Mouse (Mus musculus) thymus, postnatal 4 days (tissue): ENCODE results near the gene Oas1a.
"Not testable (repeated sequence)": the region's sequence is repeated elsewhere in the genome, so short reads cannot be mapped to it uniquely, and the experiment has no call there.

ENCODE experiments used
- DNase-seq: peaks from one replicate; pipeline ENCODE4 v3.0.0; 2021

The Oas1a gene

GRCm38 (mm10) chr5:120906791-120907733 lies at the start of gene Oas1a:
Oas1a (minus strand) TSS chr5:120907521.
- DNase-seq = not testable (repeated sequence)

- peak; percentile 57 for DNase-seq
Measured at GRCm38 (mm10) chr5:120953974-120954373, 46.7 kb upstream of the Oas1a start.

GRCm38 (mm10) chr5:120952242-120952770 lies 45.0 kb upstream of the Oas1a start:
- no peak for DNase-seq

GRCm38 (mm10) chr5:120942076-120942475 lies 34.8 kb upstream of the Oas1a start:
- no peak for DNase-seq

- no peak for DNase-seq
Measured at GRCm38 (mm10) chr5:120938586-120938985, 31.3 kb upstream of the Oas1a start.

- no peak for DNase-seq
Measured at GRCm38 (mm10) chr5:120937841-120938240, 30.5 kb upstream of the Oas1a start.

- no peak for DNase-seq
Measured at GRCm38 (mm10) chr5:120933966-120934365, 26.6 kb upstream of the Oas1a start.

- DNase-seq = peak; percentile 14
Measured at GRCm38 (mm10) chr5:120927036-120927435, 19.7 kb upstream of the Oas1a start.

- DNase-seq = not testable (repeated sequence)
Measured at GRCm38 (mm10) chr5:120926311-120926710, 19.0 kb upstream of the Oas1a start.

GRCm38 (mm10) chr5:120924520-120924919 lies 17.2 kb upstream of the Oas1a start:
- DNase-seq = not testable (repeated sequence)

GRCm38 (mm10) chr5:120923969-120924368 lies 16.6 kb upstream of the Oas1a start:
- no peak for DNase-seq

- DNase-seq = no peak
Measured at GRCm38 (mm10) chr5:120920296-120920695, 13.0 kb upstream of the Oas1a start.

- not testable (repeated sequence) for DNase-seq
Measured at GRCm38 (mm10) chr5:120919156-120919935, 12.0 kb upstream of the Oas1a start.

GRCm38 (mm10) chr5:120914204-120914603 lies 6.9 kb upstream of the Oas1a start, which contains the start of gene Oas1d:
Oas1d (plus strand) TSS chr5:120914536.
- not testable (repeated sequence) for DNase-seq

- DNase-seq = no peak
Measured at GRCm38 (mm10) chr5:120908196-120908920, 1.0 kb upstream of the Oas1a start.

- no peak for DNase-seq
Measured at GRCm38 (mm10) chr5:120902056-120902455, 5.3 kb downstream of the Oas1a start.

- no peak for DNase-seq
Measured at GRCm38 (mm10) chr5:120900666-120901065, 6.7 kb downstream of the Oas1a start.

- no peak for DNase-seq
Measured at GRCm38 (mm10) chr5:120898726-120899125, 8.6 kb downstream of the Oas1a start.

GRCm38 (mm10) chr5:120898307-120898706 lies 9.0 kb downstream of the Oas1a start:
- no peak for DNase-seq

GRCm38 (mm10) chr5:120895231-120895900 lies 12.0 kb downstream of the Oas1a start:
- DNase-seq = no peak

- DNase-seq = not testable (repeated sequence)
Measured at GRCm38 (mm10) chr5:120894692-120895091, 12.6 kb downstream of the Oas1a start.

- DNase-seq = not testable (repeated sequence)
Measured at GRCm38 (mm10) chr5:120893866-120894265, 13.5 kb downstream of the Oas1a start.
